Mouse (Mus musculus): ENCODE results near the gene Olfr1454. TPM values are rescaled to one million over a fixed set of nuclear protein-coding genes. Genes with fewer than 3 reads are reported as not detected.

Gene Olfr1454
- total RNA-seq (2021): not detected
- long read RNA-seq, experiment 1: 0 reads
- long read RNA-seq, experiment 2: 0 reads

GRCm38 (mm10) chr19:13060310-13060709 lies at the start of gene Olfr1454:
Gene Olfr1454, plus strand, starts transcription at chr19:13060610.
- DNase-seq: no peak

DNA sequence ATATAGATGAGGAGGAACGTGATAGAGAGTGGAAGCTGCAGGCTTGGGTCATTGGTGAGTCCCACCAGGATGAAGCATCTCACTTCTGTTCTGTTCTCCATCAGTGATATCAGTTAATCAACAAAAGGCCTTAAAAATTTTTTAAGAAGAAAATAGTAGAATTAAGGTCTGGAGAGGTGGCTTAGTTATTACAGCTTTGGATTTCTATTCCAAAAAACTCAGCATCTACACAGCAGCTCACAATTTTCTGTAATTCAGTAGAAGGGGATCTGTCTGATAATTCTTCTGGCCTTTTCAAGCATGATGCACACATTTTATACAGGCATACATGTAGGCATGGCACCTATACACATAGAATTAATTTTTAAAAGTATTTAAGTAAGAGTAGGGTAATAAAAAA lies 32.2 kb upstream of the Olfr1454 start, which contains the start of gene Olfr1453:
Olfr1453 (minus strand) TSS at position 101 of the 400 bp plus-strand sequence.
- no peak for DNase-seq

GRCm38 (mm10) chr19:13093908-13094307 lies 33.5 kb downstream of the Olfr1454 start:
- DNase-seq: no peak

DNA sequence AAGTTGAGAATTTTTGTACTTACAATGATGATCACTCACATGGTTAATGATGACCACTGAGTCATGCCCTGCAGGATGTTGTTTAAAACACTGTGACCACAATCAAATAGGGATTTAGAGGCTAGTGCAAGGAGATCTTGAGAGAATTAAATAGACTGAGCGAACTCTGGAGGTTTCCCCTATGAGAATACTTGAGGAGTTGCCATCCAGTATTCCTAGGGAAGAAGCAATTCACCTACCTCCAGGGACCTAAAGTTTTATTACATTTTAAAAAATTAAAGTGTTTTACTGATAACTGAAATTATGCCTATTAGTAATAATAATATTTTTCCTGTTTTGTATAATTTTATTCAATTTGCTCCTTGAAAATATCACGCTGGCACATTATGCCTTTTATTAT lies 37.4 kb downstream of the Olfr1454 start, which contains the start of gene Olfr1457:
Olfr1457 (minus strand) TSS at position 101 of the 400 bp plus-strand sequence.
- DNase-seq: no peak

DNA sequence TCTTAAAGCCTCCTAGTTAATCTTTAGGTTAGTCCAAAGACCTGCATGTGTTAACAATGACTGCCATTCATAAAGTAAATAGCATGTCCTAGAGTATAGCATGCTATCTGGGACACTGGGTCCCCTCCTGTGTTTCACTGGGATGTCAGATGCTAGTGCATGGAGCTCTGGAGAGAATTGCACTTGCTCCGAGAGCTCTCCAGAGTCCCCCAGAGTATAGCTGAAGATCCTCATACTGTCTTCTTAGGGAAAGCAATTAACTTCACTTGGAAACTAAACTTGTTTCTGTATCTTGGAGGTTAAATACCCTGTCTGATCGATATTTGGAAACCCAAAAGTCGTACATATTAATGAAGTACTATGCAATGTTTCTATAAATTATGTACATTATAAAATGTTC lies 46.3 kb downstream of the Olfr1454 start, which contains the start of gene Olfr1458:
Olfr1458 (minus strand) TSS at position 101 of the 400 bp plus-strand sequence.
- no peak for DNase-seq

Other genes starting within 250 kb of the Olfr1454 start
- not detected for gene Gm5244, start 213.9 kb upstream of the Olfr1454 start, total RNA-seq (2021)
- not detected for gene Olfr1444, start 203.3 kb upstream of the Olfr1454 start, total RNA-seq (2021)
- gene Olfr1445, start 176.8 kb upstream of the Olfr1454 start, total RNA-seq (2021): not detected
- not detected for gene Olfr1446, start 167.1 kb upstream of the Olfr1454 start, total RNA-seq (2021)
- not detected for gene Olfr1447, start 156.9 kb upstream of the Olfr1454 start, total RNA-seq (2021)
- not detected for gene Olfr1448, start 136.2 kb upstream of the Olfr1454 start, total RNA-seq (2021)
- gene Olfr1449, start 129.8 kb upstream of the Olfr1454 start, total RNA-seq (2021): not detected
- not detected for gene Olfr1450, start 110.4 kb upstream of the Olfr1454 start, total RNA-seq (2021)
- gene Olfr1451, start 65.6 kb upstream of the Olfr1454 start, total RNA-seq (2021): not detected
- gene Olfr1453, start 32.3 kb upstream of the Olfr1454 start, total RNA-seq (2021): not detected
- not detected for gene Olfr1457, start 37.3 kb downstream of the Olfr1454 start, total RNA-seq (2021)
- gene Olfr1458, start 46.2 kb downstream of the Olfr1454 start, total RNA-seq (2021): not detected
- gene Olfr1459, start 88.9 kb downstream of the Olfr1454 start, total RNA-seq (2021): under 1 TPM in 1 of 2 experiments, not detected in 1; 0.06 TPM
- gene Olfr1461, start 102.4 kb downstream of the Olfr1454 start, total RNA-seq (2021): not detected
- gene Olfr1462, start 125.1 kb downstream of the Olfr1454 start, total RNA-seq (2021): not detected
- not detected for gene Olfr1463, start 170.7 kb downstream of the Olfr1454 start, total RNA-seq (2021)

All from adrenal gland, postnatal 10 days (tissue).